Mouse (Mus musculus): ENCODE measurements around the gene Mgp.

GRCm38 (mm10) chr6:136925049-136925448 lies 49.4 kb upstream of the Mgp start:
- TF ChIP-seq CTCF (IDR thresholded peaks at IDR 0.05; ENCODE audit: insufficient read depth, low read depth, low read length), result no peak
- TF ChIP-seq POLR2A (IDR thresholded peaks at IDR 0.05; ENCODE audit: insufficient read depth, low read depth, low read length), result no peak
